Mouse (Mus musculus) lung, embryonic 15.5 days (tissue): ENCODE measurements around the gene Vstm4. TPM values are rescaled to one million over a fixed set of nuclear protein-coding genes. Genes with fewer than 3 reads are reported as not detected.

Source experiments
- ATAC-seq: fragments of 200-750 bp; cut with Nextera tagmentation; 2 replicates; pipeline ENCODE4 v1.8.0; 2017; ENCODE audit warnings: moderate number of reproducible peaks, borderline replicate concordance; ENCODE audit not compliant: low FRiP score, low TSS enrichment; ENCODE audit errors: extremely low read depth
- H3K27ac ChIP-seq: fragments of 300-500 bp; sonication (generic); 2 replicates; pipeline ENCODE4 v1.5.1; 2015; ENCODE audit warnings: moderate library complexity, mild to moderate bottlenecking, inconsistent platforms
- H3K27me3 ChIP-seq: fragments of 300-500 bp; sonication (generic); 2 replicates; pipeline ENCODE4 v1.6.1; 2015; ENCODE audit warnings: inconsistent platforms
- H3K36me3 ChIP-seq: fragments of 300-500 bp; sonication (generic); 2 replicates; pipeline ENCODE4 v1.6.1; 2015; ENCODE audit warnings: inconsistent platforms
- H3K4me1 ChIP-seq: fragments of 300-500 bp; sonication (generic); 2 replicates; pipeline ENCODE4 v1.6.1; 2015; ENCODE audit warnings: inconsistent platforms
- H3K4me2 ChIP-seq: fragments of 300-500 bp; sonication (generic); 2 replicates; pipeline ENCODE4 v1.6.1; 2015; ENCODE audit warnings: inconsistent platforms, mild to moderate bottlenecking, moderate library complexity
- H3K4me3 ChIP-seq: fragments of 300-500 bp; sonication (generic); 2 replicates; pipeline ENCODE4 v1.5.1; 2015; ENCODE audit warnings: mild to moderate bottlenecking, inconsistent platforms
- H3K9ac ChIP-seq: fragments of 300-500 bp; sonication (generic); 2 replicates; pipeline ENCODE4 v1.6.1; 2015; ENCODE audit warnings: inconsistent platforms
- H3K9me3 ChIP-seq: fragments of 300-500 bp; sonication (generic); 2 replicates; pipeline ENCODE4 v1.6.1; 2016; ENCODE audit warnings: inconsistent platforms
- WGBS: fragments of 180-500 bp; shearing (Covaris S2); methylation state at CpG from one replicate; pipeline ENCODE4 v1.1.7; 2015; 5-methylcytosine and 5-hydroxymethylcytosine counted together
- polyA plus RNA-seq: library from polyadenylated mRNA; unstranded; fragments of >200 nt; fragmentation: Nextera tagmentation; extraction: Ambion mirVana; gene quantifications from 2 replicates; pipeline ENCODE4 v1.2.1, GENCODE M21; 2015

Vstm4 gene
- polyA plus RNA-seq: 60.1 and 62.8 TPM in 2 replicates

GRCm38 (mm10) chr14:32856681-32857328 is at the start of gene Vstm4:
Gene Vstm4 (plus strand): TSS chr14:32856756.
- ATAC-seq: peak; percentile 79
- peak within 1 kb of the TSS; percentile 77 for H3K4me2 ChIP-seq
- H3K27ac ChIP-seq: peak within 1 kb of the TSS; percentile 75
- H3K27me3 ChIP-seq: peaks cover 3% of the 10 kb centered on the region; the same call in 1 of the 2 replicates
- peak within 1 kb of the TSS; percentile 76 for H3K9ac ChIP-seq
- H3K4me3 ChIP-seq: peak within 1 kb of the TSS; percentile 62
- WGBS: under 1% methylated on average over 68 of the region's 68 CpGs
- peaks cover 39% of the 10 kb centered on the region for H3K4me1 ChIP-seq
- H3K9me3 ChIP-seq: no peaks in the 10 kb centered on the region
- no peaks in the 10 kb centered on the region for H3K36me3 ChIP-seq

- no peak for ATAC-seq
- Histone ChIP-seq H3K36me3 (no peaks in the 10 kb centered on the region), H3K9ac (no peak overlapping the region), H3K4me2 (no peak overlapping the region), H3K27me3 (no peaks in the 10 kb centered on the region), H3K27ac (no peak overlapping the region), H3K9me3 (no peaks in the 10 kb centered on the region), H3K4me3 (no peak overlapping the region), H3K4me1 (no peaks in the 10 kb centered on the region)
These were observed 46.4 kb upstream of the Vstm4 start for GRCm38 (mm10) chr14:32810111-32810510.

- Histone ChIP-seq H3K27me3 (no peaks in the 10 kb centered on the region), H3K9me3 (no peaks in the 10 kb centered on the region), H3K27ac (no peak overlapping the region), H3K4me1 (peaks cover 7% of the 10 kb centered on the region; the same call in 1 of the 2 replicates), H3K36me3 (no peaks in the 10 kb centered on the region), H3K9ac (no peak overlapping the region), H3K4me2 (no peak overlapping the region), H3K4me3 (no peak overlapping the region)
- no peak for ATAC-seq
- WGBS: 66% methylated on average over 6 of the region's 6 CpGs
These were observed 44.1 kb upstream of the Vstm4 start for GRCm38 (mm10) chr14:32812429-32812828.

GRCm38 (mm10) chr14:32814961-32815360 is 41.6 kb upstream of the Vstm4 start:
- H3K36me3 ChIP-seq: no peaks in the 10 kb centered on the region
- H3K4me2 ChIP-seq: no peak overlapping the region
- H3K9ac ChIP-seq: no peak overlapping the region
- H3K27me3 ChIP-seq: no peaks in the 10 kb centered on the region
- H3K27ac ChIP-seq: no peak overlapping the region
- H3K4me1 ChIP-seq: peaks cover 24% of the 10 kb centered on the region
- ATAC-seq: 0 out of 2 replicates have a peak, but pooled peaks have one; percentile 19
- H3K4me3 ChIP-seq: no peak overlapping the region
- WGBS: 56% methylated on average over 4 of the region's 4 CpGs
- no peaks in the 10 kb centered on the region for H3K9me3 ChIP-seq

GRCm38 (mm10) chr14:32816533-32816932 is 40.0 kb upstream of the Vstm4 start:
- no peak overlapping the region for H3K27ac ChIP-seq
- H3K27me3 ChIP-seq: no peaks in the 10 kb centered on the region
- no peak overlapping the region for H3K9ac ChIP-seq
- H3K4me3 ChIP-seq: no peak overlapping the region
- no peak overlapping the region for H3K4me2 ChIP-seq
- no peak for ATAC-seq
- H3K36me3 ChIP-seq: no peaks in the 10 kb centered on the region
- peaks cover 24% of the 10 kb centered on the region for H3K4me1 ChIP-seq
- H3K9me3 ChIP-seq: no peaks in the 10 kb centered on the region
- 59% methylated on average over 4 of the region's 4 CpGs for WGBS

GRCm38 (mm10) chr14:32817258-32817657 is 39.3 kb upstream of the Vstm4 start:
- ATAC-seq: peak; percentile 65; the same call in 1 of the 2 replicates
- Histone ChIP-seq H3K4me1 (peaks cover 24% of the 10 kb centered on the region), H3K27ac (0 out of 2 replicates have a peak overlapping the region, but pooled peaks have one; percentile 5), H3K4me3 (no peak overlapping the region), H3K4me2 (no peak overlapping the region), H3K27me3 (no peaks in the 10 kb centered on the region), H3K9ac (no peak overlapping the region), H3K36me3 (no peaks in the 10 kb centered on the region), H3K9me3 (no peaks in the 10 kb centered on the region)
- 51% methylated on average over 7 of the region's 7 CpGs for WGBS

GRCm38 (mm10) chr14:32819297-32819696 is 37.3 kb upstream of the Vstm4 start:
- 31% methylated on average over 1 of the region's 1 CpGs for WGBS
- no peaks in the 10 kb centered on the region for H3K9me3 ChIP-seq
- peaks cover 31% of the 10 kb centered on the region for H3K4me1 ChIP-seq
- H3K4me3 ChIP-seq: no peak overlapping the region
- no peak overlapping the region for H3K4me2 ChIP-seq
- H3K27ac ChIP-seq: no peak overlapping the region
- no peaks in the 10 kb centered on the region for H3K27me3 ChIP-seq
- H3K36me3 ChIP-seq: no peaks in the 10 kb centered on the region
- no peak overlapping the region for H3K9ac ChIP-seq
- ATAC-seq: no peak

GRCm38 (mm10) chr14:32822812-32823211 is 33.7 kb upstream of the Vstm4 start:
- Histone ChIP-seq H3K4me2 (no peak overlapping the region), H3K27ac (no peak overlapping the region), H3K9ac (no peak overlapping the region), H3K4me1 (peaks cover 52% of the 10 kb centered on the region), H3K4me3 (no peak overlapping the region), H3K9me3 (no peaks in the 10 kb centered on the region), H3K27me3 (no peaks in the 10 kb centered on the region), H3K36me3 (no peaks in the 10 kb centered on the region)
- ATAC-seq: no peak
- 72% methylated on average over 4 of the region's 4 CpGs for WGBS

- Histone ChIP-seq H3K4me1 (peaks cover 58% of the 10 kb centered on the region), H3K4me2 (no peak overlapping the region), H3K27me3 (no peaks in the 10 kb centered on the region), H3K36me3 (no peaks in the 10 kb centered on the region), H3K4me3 (no peak overlapping the region), H3K9ac (no peak overlapping the region), H3K9me3 (no peaks in the 10 kb centered on the region), H3K27ac (peak overlapping the region; percentile 78)
- ATAC-seq: no peak
- 48% methylated on average over 3 of the region's 3 CpGs for WGBS
These were observed 32.7 kb upstream of the Vstm4 start for GRCm38 (mm10) chr14:32823861-32824260.

GRCm38 (mm10) chr14:32824267-32825150 is 32.0 kb upstream of the Vstm4 start:
- no peaks in the 10 kb centered on the region for H3K27me3 ChIP-seq
- H3K27ac ChIP-seq: peak overlapping the region; percentile 78
- ATAC-seq: no peak
- no peak overlapping the region for H3K9ac ChIP-seq
- WGBS: 38% methylated on average over 14 of the region's 14 CpGs
- H3K36me3 ChIP-seq: no peaks in the 10 kb centered on the region
- H3K4me2 ChIP-seq: no peak overlapping the region
- peaks cover 52% of the 10 kb centered on the region for H3K4me1 ChIP-seq
- no peak overlapping the region for H3K4me3 ChIP-seq
- no peaks in the 10 kb centered on the region for H3K9me3 ChIP-seq

- ATAC-seq: peak; percentile 74
- Histone ChIP-seq H3K9me3 (no peaks in the 10 kb centered on the region), H3K27ac (peak overlapping the region; percentile 93), H3K27me3 (no peaks in the 10 kb centered on the region), H3K9ac (no peak overlapping the region), H3K4me3 (no peak overlapping the region), H3K4me2 (peak overlapping the region; percentile 4; the same call in 1 of the 2 replicates), H3K36me3 (no peaks in the 10 kb centered on the region), H3K4me1 (peaks cover 50% of the 10 kb centered on the region)
- WGBS: 4% methylated on average over 11 of the region's 11 CpGs
These were observed 31.0 kb upstream of the Vstm4 start for GRCm38 (mm10) chr14:32825426-32826032.
